Mouse (Mus musculus): ENCODE measurements around the gene Cdh18.

The Cdh18 gene

GRCm38 (mm10) chr15:23448542-23448941, 899.7 kb downstream of the Cdh18 start:
- in situ Hi-C loops (cut with MboI; ENCODE audit: low sequenced_read_pairs), result no loop called here

GRCm38 (mm10) chr15:23452098-23452625, 903.3 kb downstream of the Cdh18 start:
- in situ Hi-C loops (cut with MboI; ENCODE audit: low sequenced_read_pairs), result no loop called here

- in situ Hi-C loops (cut with MboI; ENCODE audit: low sequenced_read_pairs), result no loop called here
Observed at GRCm38 (mm10) chr15:23453331-23453730, 904.5 kb downstream of the Cdh18 start.

- in situ Hi-C loops (cut with MboI; ENCODE audit: low sequenced_read_pairs), result no loop called here
Observed at GRCm38 (mm10) chr15:23455344-23455743, 906.5 kb downstream of the Cdh18 start.

GRCm38 (mm10) chr15:23457401-23457800, 908.6 kb downstream of the Cdh18 start:
- in situ Hi-C loops (cut with MboI; ENCODE audit: low sequenced_read_pairs), result no loop called here

- in situ Hi-C loops (cut with MboI; ENCODE audit: low sequenced_read_pairs), result no loop called here
Observed at GRCm38 (mm10) chr15:23470527-23471475, 922.0 kb downstream of the Cdh18 start.

GRCm38 (mm10) chr15:23486306-23486705, 937.5 kb downstream of the Cdh18 start:
- in situ Hi-C loops (cut with MboI; ENCODE audit: low sequenced_read_pairs), result no loop called here

- in situ Hi-C loops (cut with MboI; ENCODE audit: low sequenced_read_pairs), result no loop called here
Observed at GRCm38 (mm10) chr15:23506480-23506879, 957.7 kb downstream of the Cdh18 start.

GRCm38 (mm10) chr15:23509694-23510093, 960.9 kb downstream of the Cdh18 start:
- in situ Hi-C loops (cut with MboI; ENCODE audit: low sequenced_read_pairs), result no loop called here

- in situ Hi-C loops (cut with MboI; ENCODE audit: low sequenced_read_pairs), result no loop called here
Observed at GRCm38 (mm10) chr15:23515786-23516185, 967.0 kb downstream of the Cdh18 start.

GRCm38 (mm10) chr15:23518079-23518478, 969.3 kb downstream of the Cdh18 start:
- in situ Hi-C loops (cut with MboI; ENCODE audit: low sequenced_read_pairs), result no loop called here

All from CH12F3 (cell line).